Mouse (Mus musculus): ENCODE data around the gene Tnpo3.
"Not testable (repeated sequence)": the region's sequence is repeated elsewhere in the genome, so short reads cannot be mapped to it uniquely, and the experiment has no call there.

Tnpo3 gene

GRCm38 (mm10) chr6:29620840-29621543, 11.3 kb upstream of the Tnpo3 start:
- no peak for DNase-seq (ENCODE audit: low read depth, low spot score)

GRCm38 (mm10) chr6:29620176-29620575, 10.5 kb upstream of the Tnpo3 start:
- peak; percentile 24 for DNase-seq (ENCODE audit: low read depth, low spot score)

GRCm38 (mm10) chr6:29610020-29610640, 443 bp upstream of the Tnpo3 start:
- not testable (repeated sequence) for DNase-seq (ENCODE audit: low read depth, low spot score)

- DNase-seq (ENCODE audit: low read depth, low spot score), result no peak
These were observed 9.5 kb downstream of the Tnpo3 start for GRCm38 (mm10) chr6:29600188-29600587.

- peak; percentile 5 for DNase-seq (ENCODE audit: low read depth, low spot score)
These were observed 14.0 kb downstream of the Tnpo3 start for GRCm38 (mm10) chr6:29595656-29596055.

- no peak for DNase-seq (ENCODE audit: low read depth, low spot score)
These were observed 28.5 kb downstream of the Tnpo3 start for GRCm38 (mm10) chr6:29581202-29581601.

- DNase-seq (ENCODE audit: low read depth, low spot score), result no peak
These were observed 28.9 kb downstream of the Tnpo3 start for GRCm38 (mm10) chr6:29580770-29581169.

- not testable (repeated sequence) for DNase-seq (ENCODE audit: low read depth, low spot score)
These were observed 33.3 kb downstream of the Tnpo3 start for GRCm38 (mm10) chr6:29576388-29576787.

- no peak for DNase-seq (ENCODE audit: low read depth, low spot score)
These were observed 52.6 kb downstream of the Tnpo3 start for GRCm38 (mm10) chr6:29557112-29557511.

GRCm38 (mm10) chr6:29552526-29552925, 57.2 kb downstream of the Tnpo3 start:
- DNase-seq (ENCODE audit: low read depth, low spot score), result no peak

GRCm38 (mm10) chr6:29548086-29548485, 61.6 kb downstream of the Tnpo3 start:
- peak; percentile 10 for DNase-seq (ENCODE audit: low read depth, low spot score)

GRCm38 (mm10) chr6:29547582-29547981, 62.1 kb downstream of the Tnpo3 start:
- DNase-seq (ENCODE audit: low read depth, low spot score), result no peak

GRCm38 (mm10) chr6:29545611-29546010, 64.1 kb downstream of the Tnpo3 start:
- no peak for DNase-seq (ENCODE audit: low read depth, low spot score)

GRCm38 (mm10) chr6:29540956-29541355, 68.7 kb downstream of the Tnpo3 start:
- DNase-seq (ENCODE audit: low read depth, low spot score), result no peak

GRCm38 (mm10) chr6:29540223-29540622, 69.5 kb downstream of the Tnpo3 start:
- DNase-seq (ENCODE audit: low read depth, low spot score), result peak; percentile 20

- peak; percentile 33 for DNase-seq (ENCODE audit: low read depth, low spot score)
These were observed 70.2 kb downstream of the Tnpo3 start for GRCm38 (mm10) chr6:29539502-29539901.

- peak; percentile 42 for DNase-seq (ENCODE audit: low read depth, low spot score)
These were observed 72.5 kb downstream of the Tnpo3 start for GRCm38 (mm10) chr6:29537221-29537620.

GRCm38 (mm10) chr6:29536651-29537193, 73.0 kb downstream of the Tnpo3 start:
- DNase-seq (ENCODE audit: low read depth, low spot score), result peak; percentile 48

GRCm38 (mm10) chr6:29535316-29535715, 74.4 kb downstream of the Tnpo3 start:
- DNase-seq (ENCODE audit: low read depth, low spot score), result no peak

- no peak for DNase-seq (ENCODE audit: low read depth, low spot score)
These were observed 79.6 kb downstream of the Tnpo3 start for GRCm38 (mm10) chr6:29530050-29530449.

- no peak for DNase-seq (ENCODE audit: low read depth, low spot score)
These were observed 80.3 kb downstream of the Tnpo3 start for GRCm38 (mm10) chr6:29529444-29529820.

- DNase-seq (ENCODE audit: low read depth, low spot score), result peak; percentile 44
These were observed 80.9 kb downstream of the Tnpo3 start for GRCm38 (mm10) chr6:29528561-29529443.
